Mouse (Mus musculus) forebrain, embryonic 11.5 days (tissue): Measurements from ENCODE around the gene Sh3pxd2a. TPM values are rescaled to one million over a fixed set of nuclear protein-coding genes. Genes with fewer than 3 reads are reported as not detected.

ENCODE experiments used
- ATAC-seq: fragments of 200-750 bp; cut with Nextera tagmentation; replicated peaks from 2 replicates; pipeline ENCODE4 v1.8.0; 2017; ENCODE audit warnings: moderate TSS enrichment; ENCODE audit not compliant: low FRiP score
- DNase-seq: peaks from one replicate; pipeline ENCODE4 v3.0.0-alpha.2; 2017; ENCODE audit warnings: low spot score
- H3K27ac ChIP-seq: fragments of 300-500 bp; sonication (generic); 2 replicates; pipeline ENCODE4 v1.5.1; 2014; ENCODE audit warnings: low read depth, low read length
- H3K27me3 ChIP-seq: fragments of 300-500 bp; sonication (generic); 2 replicates; pipeline ENCODE4 v1.6.1; 2014; ENCODE audit warnings: mild to moderate bottlenecking, low read length, mixed read lengths; ENCODE audit not compliant: control insufficient read depth, insufficient read depth
- H3K36me3 ChIP-seq: fragments of 300-500 bp; sonication (generic); 2 replicates; pipeline ENCODE4 v1.6.1; 2014; ENCODE audit warnings: mild to moderate bottlenecking, low read length, moderate library complexity, mixed read lengths; ENCODE audit not compliant: control insufficient read depth, insufficient read depth
- H3K4me1 ChIP-seq: fragments of 300-500 bp; sonication (generic); replicated peaks from 2 replicates; pipeline ENCODE4 v1.6.1; 2014; ENCODE audit warnings: low read length, mixed read lengths; ENCODE audit not compliant: control insufficient read depth, insufficient read depth
- H3K4me2 ChIP-seq: fragments of 300-500 bp; sonication (generic); 2 replicates; pipeline ENCODE4 v1.6.1; 2014; ENCODE audit warnings: low read depth, mild to moderate bottlenecking, low read length, moderate library complexity, mixed read lengths; ENCODE audit not compliant: severe bottlenecking
- H3K4me3 ChIP-seq: fragments of 300-500 bp; sonication (generic); 2 replicates; pipeline ENCODE4 v1.5.1; 2014; ENCODE audit warnings: low read depth, low read length
- H3K9ac ChIP-seq: fragments of 300-500 bp; sonication (generic); 2 replicates; pipeline ENCODE4 v1.6.1; 2014; ENCODE audit warnings: low read length
- H3K9me3 ChIP-seq: fragments of 300-500 bp; sonication (generic); 2 replicates; pipeline ENCODE4 v1.6.1; 2016; ENCODE audit warnings: low read length, mixed read lengths; ENCODE audit not compliant: control insufficient read depth
- WGBS: fragments of 180-500 bp; shearing (Covaris S2); extraction: QIAGEN DNeasy Blood & Tissue Kit; methylation state at CpG from one replicate; pipeline ENCODE4 v1.1.7; 2014; 5-methylcytosine and 5-hydroxymethylcytosine counted together
- polyA plus RNA-seq: library from polyadenylated mRNA; unstranded; fragments of >200 nt; fragmentation: Nextera tagmentation; extraction: Ambion mirVana; gene quantifications from 2 replicates; pipeline ENCODE4 v1.2.1, GENCODE M21; 2014

Gene Sh3pxd2a
- polyA plus RNA-seq, 1 experiment from 2014 or later, result 5.2 TPM

DNA sequence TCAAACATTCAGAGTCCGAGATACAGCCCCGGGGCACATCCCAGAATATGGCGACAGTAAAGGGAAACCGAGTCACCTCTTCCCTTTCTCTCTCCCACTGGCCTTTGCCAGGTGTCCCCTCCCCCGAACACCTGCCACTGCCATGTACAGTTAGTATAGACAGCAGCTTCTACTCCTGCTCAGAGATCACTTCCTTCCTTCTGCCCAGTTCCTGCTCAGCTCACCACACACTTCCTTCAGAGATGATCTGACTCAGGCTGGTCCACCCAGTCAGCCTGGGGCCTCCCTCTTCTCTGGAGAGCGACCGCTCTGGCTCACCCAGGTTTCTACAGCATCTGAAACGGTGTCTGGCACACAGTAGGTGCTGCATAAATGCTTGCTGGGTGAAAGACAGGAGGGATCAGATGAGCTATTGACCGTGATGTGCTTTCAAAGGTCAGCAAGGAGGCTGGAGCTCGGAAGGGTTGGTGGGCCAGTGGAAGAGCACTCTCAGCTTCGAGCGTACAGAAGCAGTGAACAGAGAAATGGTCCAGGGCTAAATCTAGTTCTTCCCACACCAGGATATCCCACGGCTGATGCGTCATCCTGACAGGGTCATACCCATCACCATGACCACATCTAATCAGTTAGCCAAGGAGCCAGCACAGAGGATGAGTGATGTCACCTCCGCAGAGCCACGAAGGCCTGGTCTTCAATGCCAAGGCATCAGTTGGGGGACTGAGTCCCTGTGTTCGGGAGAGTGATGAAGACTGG is 22.5 kb downstream of the Sh3pxd2a start:
- WGBS, result 89% methylated on average over 17 of the region's 17 CpGs
- Histone ChIP-seq H3K27ac (no peak overlapping the region), H3K9me3 (no peaks in the 10 kb centered on the region), H3K36me3 (no peaks in the 10 kb centered on the region), H3K4me1 (peaks cover 2% of the 10 kb centered on the region; the same call in 1 of the 2 replicates), H3K4me3 (no peak overlapping the region), H3K9ac (no peak overlapping the region), H3K4me2 (no peak overlapping the region), H3K27me3 (no peaks in the 10 kb centered on the region)
- no peak for ATAC-seq
- DNase-seq, result no peak

DNA sequence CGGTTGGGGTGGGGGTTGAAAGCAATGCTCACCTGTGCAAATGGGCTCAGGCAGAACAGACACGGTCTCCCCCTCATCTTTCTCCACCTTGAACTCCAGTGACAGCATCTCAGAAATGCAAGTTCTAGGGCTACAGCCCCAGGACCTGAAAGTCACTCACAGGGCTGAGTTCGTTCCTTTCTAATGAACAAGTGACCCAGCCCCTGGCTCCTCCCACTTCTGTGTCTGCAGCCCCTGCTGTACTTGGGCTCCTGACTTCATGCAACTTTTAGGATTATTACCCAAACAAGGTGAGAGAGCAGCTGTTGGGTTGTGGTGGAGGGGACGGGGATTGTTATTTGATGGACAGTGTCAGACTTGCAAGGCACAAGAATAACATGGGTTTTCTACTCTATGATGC is 23.2 kb downstream of the Sh3pxd2a start:
- ATAC-seq (no peak), DNase-seq (no peak)
- no peaks in the 10 kb centered on the region for H3K27me3 ChIP-seq
- no peaks in the 10 kb centered on the region for H3K36me3 ChIP-seq
- no peaks in the 10 kb centered on the region for H3K9me3 ChIP-seq
- 88% methylated on average over 4 of the region's 4 CpGs for WGBS
- H3K4me3 ChIP-seq, result no peak overlapping the region
- H3K9ac ChIP-seq, result no peak overlapping the region
- H3K4me2 ChIP-seq, result no peak overlapping the region
- H3K4me1 ChIP-seq, result peaks cover 2% of the 10 kb centered on the region; the same call in 1 of the 2 replicates
- H3K27ac ChIP-seq, result no peak overlapping the region

- no peak overlapping the region for H3K4me2 ChIP-seq
- H3K4me3 ChIP-seq, result no peak overlapping the region
- no peak overlapping the region for H3K9ac ChIP-seq
- WGBS, result 94% methylated on average over 7 of the region's 7 CpGs
- H3K9me3 ChIP-seq, result no peaks in the 10 kb centered on the region
- 0 out of 2 replicates have a peak, but pooled peaks cover 2% of the 10 kb centered on the region for H3K4me1 ChIP-seq
- ATAC-seq (no peak), DNase-seq (no peak)
- no peak overlapping the region for H3K27ac ChIP-seq
- H3K36me3 ChIP-seq, result no peaks in the 10 kb centered on the region
- no peaks in the 10 kb centered on the region for H3K27me3 ChIP-seq
Observed at GRCm38 (mm10) chr19:47440435-47440803, 23.8 kb downstream of the Sh3pxd2a start.

DNA sequence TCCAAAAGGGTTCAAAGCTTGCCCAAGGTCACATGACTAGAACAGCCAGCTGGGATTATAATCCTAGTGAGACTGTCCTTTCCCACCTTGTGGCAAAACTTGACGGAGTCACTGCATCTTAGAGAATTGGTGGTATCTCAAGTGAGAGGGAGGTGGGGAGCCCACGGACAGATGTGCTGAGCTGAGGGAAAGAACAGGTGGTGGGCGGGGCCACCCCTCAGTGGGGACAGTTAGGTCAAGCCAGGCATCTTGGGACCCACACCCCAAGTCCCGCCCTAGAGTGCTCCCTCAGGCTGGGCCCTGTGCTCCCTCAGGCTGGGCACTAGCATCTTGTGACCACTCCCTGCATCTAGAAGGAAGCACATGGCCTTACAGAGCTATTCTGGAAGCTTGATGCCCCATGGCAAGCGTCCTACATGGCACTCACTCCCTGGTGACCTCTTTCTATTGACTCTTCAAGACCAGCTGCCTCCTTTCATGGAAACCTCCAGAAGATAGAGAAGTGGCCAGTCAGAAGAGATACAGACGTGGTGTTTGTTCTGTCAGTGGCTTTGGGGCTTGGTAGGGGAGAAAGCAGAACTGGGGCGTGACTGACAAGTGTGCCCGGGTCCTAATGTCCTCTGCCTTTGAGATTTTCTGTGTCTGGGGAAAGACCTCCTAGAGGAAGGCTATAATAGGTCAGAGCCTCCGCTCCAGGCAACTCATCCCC is 24.3 kb downstream of the Sh3pxd2a start:
- Histone ChIP-seq H3K27ac (no peak overlapping the region), H3K36me3 (no peaks in the 10 kb centered on the region), H3K9me3 (no peaks in the 10 kb centered on the region), H3K9ac (no peak overlapping the region), H3K4me3 (no peak overlapping the region), H3K4me1 (no peaks in the 10 kb centered on the region), H3K4me2 (no peak overlapping the region), H3K27me3 (no peaks in the 10 kb centered on the region)
- ATAC-seq, result no peak
- WGBS, result 84% methylated on average over 9 of the region's 9 CpGs
- no peak for DNase-seq

GRCm38 (mm10) chr19:47438445-47438844 is 25.8 kb downstream of the Sh3pxd2a start:
- H3K9ac ChIP-seq, result no peak overlapping the region
- no peaks in the 10 kb centered on the region for H3K36me3 ChIP-seq
- no peak overlapping the region for H3K27ac ChIP-seq
- no peak overlapping the region for H3K4me2 ChIP-seq
- H3K4me3 ChIP-seq, result no peak overlapping the region
- H3K4me1 ChIP-seq, result no peaks in the 10 kb centered on the region
- 88% methylated on average over 5 of the region's 5 CpGs for WGBS
- no peak for DNase-seq
- ATAC-seq, result no peak
- H3K9me3 ChIP-seq, result no peaks in the 10 kb centered on the region
- H3K27me3 ChIP-seq, result no peaks in the 10 kb centered on the region

- Histone ChIP-seq H3K4me1 (no peaks in the 10 kb centered on the region), H3K9ac (no peak overlapping the region), H3K27me3 (no peaks in the 10 kb centered on the region), H3K4me3 (no peak overlapping the region), H3K36me3 (no peaks in the 10 kb centered on the region), H3K4me2 (no peak overlapping the region), H3K27ac (no peak overlapping the region), H3K9me3 (no peaks in the 10 kb centered on the region)
- no peak for DNase-seq
- ATAC-seq, result no peak
- 95% methylated on average over 4 of the region's 4 CpGs for WGBS
Observed at GRCm38 (mm10) chr19:47437040-47437439, 27.2 kb downstream of the Sh3pxd2a start.

- ATAC-seq, result no peak
- Histone ChIP-seq H3K27me3 (no peaks in the 10 kb centered on the region), H3K9me3 (no peaks in the 10 kb centered on the region), H3K9ac (no peak overlapping the region), H3K36me3 (no peaks in the 10 kb centered on the region), H3K4me3 (no peak overlapping the region), H3K4me1 (no peaks in the 10 kb centered on the region), H3K4me2 (no peak overlapping the region), H3K27ac (no peak overlapping the region)
- DNase-seq, result no peak
- 89% methylated on average over 8 of the region's 8 CpGs for WGBS
Observed at GRCm38 (mm10) chr19:47436236-47436635, 28.0 kb downstream of the Sh3pxd2a start.

DNA sequence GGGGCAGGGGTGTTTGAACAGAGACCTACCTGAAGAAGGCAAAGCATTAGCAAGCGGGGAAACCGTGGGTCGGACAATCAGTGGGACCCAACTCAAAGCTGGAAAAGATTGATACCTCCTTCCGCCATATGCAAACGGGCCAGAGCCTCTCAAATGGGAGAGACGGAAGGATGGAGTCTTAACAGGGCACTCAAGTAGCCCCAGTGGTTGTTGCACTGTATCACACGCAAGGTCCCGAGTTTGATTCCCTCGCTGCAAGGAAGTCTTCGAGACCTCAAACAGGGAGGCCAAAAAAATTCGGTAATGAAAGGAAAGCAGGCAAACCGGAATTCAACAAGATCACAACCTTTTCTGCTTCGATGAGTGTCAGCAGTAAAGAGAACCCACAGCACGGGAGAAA is 29.5 kb downstream of the Sh3pxd2a start:
- H3K36me3 ChIP-seq, result no peaks in the 10 kb centered on the region
- H3K4me2 ChIP-seq, result no peak overlapping the region
- no peak for DNase-seq
- no peaks in the 10 kb centered on the region for H3K9me3 ChIP-seq
- no peak for ATAC-seq
- no peaks in the 10 kb centered on the region for H3K4me1 ChIP-seq
- H3K9ac ChIP-seq, result no peak overlapping the region
- 96% methylated on average over 14 of the region's 14 CpGs for WGBS
- H3K4me3 ChIP-seq, result no peak overlapping the region
- H3K27me3 ChIP-seq, result no peaks in the 10 kb centered on the region
- no peak overlapping the region for H3K27ac ChIP-seq

- Histone ChIP-seq H3K4me1 (no peaks in the 10 kb centered on the region), H3K9ac (no peak overlapping the region), H3K9me3 (no peaks in the 10 kb centered on the region), H3K4me2 (no peak overlapping the region), H3K36me3 (no peaks in the 10 kb centered on the region), H3K27me3 (no peaks in the 10 kb centered on the region), H3K27ac (no peak overlapping the region), H3K4me3 (no peak overlapping the region)
- 66% methylated on average over 10 of the region's 10 CpGs for WGBS
- ATAC-seq (no peak), DNase-seq (no peak)
Observed at GRCm38 (mm10) chr19:47432339-47432738, 31.9 kb downstream of the Sh3pxd2a start.
